Mouse (Mus musculus): ENCODE data around the gene 5730596B20Rik.

5730596B20Rik gene

DNA sequence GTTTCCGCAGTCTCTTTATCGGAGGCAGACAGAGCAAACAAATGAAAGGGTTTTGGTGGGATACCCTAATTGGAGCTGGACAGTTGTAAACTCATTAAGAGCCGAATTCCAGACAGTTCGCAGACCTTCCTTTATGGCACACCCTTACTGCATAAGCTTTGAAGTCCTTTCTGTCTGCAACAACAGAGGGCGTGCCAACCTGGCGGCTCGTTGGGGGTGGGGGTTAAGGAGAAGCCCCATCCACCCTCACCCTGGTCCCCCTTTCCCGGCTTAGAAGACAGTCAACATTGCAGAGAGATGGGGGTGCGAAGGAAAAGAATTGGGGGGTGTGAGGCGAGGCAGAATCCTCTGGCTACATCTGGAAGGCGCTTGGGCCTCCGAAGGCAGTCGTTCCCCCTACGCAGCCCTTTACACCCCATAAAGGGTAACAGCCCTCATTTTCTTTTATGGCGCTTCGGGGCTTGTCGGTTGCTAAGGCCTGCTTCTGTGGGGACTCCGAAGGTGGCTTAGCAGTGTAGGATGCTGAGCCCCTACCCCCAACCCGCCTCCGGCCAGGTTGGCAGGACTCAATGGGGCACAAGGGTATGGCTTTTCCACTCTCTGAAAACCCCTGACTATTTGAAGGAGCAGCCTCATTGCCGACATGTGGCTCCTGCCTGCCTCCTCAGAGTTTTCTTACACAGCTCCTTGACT lies 44.8 kb downstream of the 5730596B20Rik start:
- in situ Hi-C loops (cut with MboI, MseI), result loop anchor here (5.0 to 10.0 kb wide), 8 partner anchors 377 to 1047 kb away; no protein-coding TSS in a partner anchor

DNA sequence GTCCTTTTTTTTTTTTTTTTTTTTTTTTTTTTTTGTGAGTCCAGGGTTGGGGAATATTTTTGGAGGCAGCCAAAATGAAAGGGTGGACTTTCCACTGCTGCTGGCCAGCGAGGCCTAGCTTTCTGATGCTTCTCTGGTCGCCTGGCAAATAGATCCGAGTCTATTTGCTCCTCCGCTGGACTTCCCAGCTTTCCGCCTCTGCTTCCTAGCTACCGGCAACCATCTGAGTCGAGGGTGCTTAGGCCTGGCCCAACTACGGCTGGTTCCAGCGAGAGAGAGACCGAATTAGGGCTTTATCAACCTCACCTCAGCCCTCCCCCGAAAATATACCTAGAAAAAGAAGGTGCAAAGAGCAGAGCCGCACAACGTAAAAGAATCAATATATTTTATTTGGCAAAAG lies 45.4 kb downstream of the 5730596B20Rik start:
- in situ Hi-C loops (cut with MboI, MseI), result loop anchor here (5.0 to 10.0 kb wide), 8 partner anchors 378 to 1048 kb away; no protein-coding TSS in a partner anchor

DNA sequence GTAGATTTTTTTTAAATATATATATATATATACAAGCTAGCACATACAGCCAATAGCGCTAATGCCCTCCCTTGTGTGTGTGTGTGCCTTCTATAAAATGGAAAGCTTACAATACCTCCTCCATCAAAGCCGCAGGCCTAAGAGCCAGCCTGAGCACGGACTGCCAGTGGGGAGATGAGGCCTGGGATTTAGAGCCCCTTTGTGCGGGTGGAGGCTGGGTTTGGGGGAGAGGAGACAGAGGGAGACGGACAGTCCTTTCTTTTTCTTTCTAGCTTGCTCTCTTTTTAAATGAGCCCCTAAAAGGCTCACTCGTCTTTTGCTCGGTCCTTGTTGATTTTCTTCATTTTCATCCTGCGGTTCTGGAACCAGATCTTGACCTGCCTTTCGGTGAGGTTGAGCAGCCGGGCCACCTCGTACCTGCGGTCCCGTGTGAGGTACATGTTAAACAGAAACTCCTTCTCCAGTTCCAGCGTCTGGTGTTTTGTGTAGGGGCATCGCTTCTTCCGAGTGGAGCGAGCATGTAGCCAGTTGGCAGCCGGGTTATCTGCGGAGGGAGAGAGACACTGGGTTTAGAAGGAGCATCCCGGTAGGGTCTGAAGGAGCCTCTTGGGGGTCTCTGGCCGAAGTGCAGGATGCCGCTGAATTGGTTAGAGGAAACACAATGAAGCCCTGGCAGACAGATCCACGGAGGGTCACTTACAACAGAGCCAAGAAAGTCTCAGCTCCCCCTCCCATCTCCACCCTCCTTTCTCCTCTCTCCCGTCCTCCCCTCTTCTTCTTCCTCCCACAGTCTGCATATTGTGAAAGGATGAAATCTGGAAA lies 46.9 kb downstream of the 5730596B20Rik start:
- in situ Hi-C loops (cut with MboI, MseI), result loop anchor here (5.0 to 10.0 kb wide), 8 partner anchors 379 to 1049 kb away; no protein-coding TSS in a partner anchor

DNA sequence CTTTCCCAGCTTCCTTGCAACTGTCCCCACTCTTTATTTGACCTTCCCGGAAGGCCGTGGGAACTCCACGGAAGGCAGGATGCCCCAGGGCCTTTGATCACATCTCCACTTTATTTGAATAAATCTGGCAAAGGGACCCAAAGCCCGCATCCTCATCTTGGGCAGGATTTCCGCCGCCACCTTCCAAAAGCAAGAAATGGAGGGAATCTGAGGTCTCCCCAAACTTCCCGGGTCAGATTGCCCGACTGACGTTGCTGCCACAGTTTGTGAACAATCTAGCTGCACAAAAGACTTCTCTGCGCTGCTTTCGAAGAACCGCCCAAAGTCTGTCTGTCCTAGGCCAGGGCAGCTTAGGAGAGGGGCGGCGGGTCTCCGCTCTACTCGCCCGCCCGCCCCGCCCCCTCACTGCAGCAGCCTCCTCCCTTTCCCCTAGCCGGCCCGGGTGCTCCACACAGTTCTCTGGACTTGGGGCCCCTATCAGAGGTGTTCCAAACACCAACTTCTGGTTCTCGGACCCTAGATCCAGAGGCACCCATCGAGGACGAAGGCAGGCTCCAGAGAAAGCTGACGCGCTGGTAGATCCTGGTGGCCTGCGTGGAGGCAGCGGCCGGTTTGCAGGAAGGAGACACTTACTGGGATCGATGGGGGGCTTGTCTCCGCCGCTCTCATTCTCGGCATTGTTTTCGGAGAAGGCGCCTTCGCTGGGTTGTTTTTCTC lies 47.8 kb downstream of the 5730596B20Rik start:
- in situ Hi-C loops (cut with MboI, MseI), result loop anchor here (5.0 to 10.0 kb wide), 8 partner anchors 380 to 1050 kb away; no protein-coding TSS in a partner anchor

DNA sequence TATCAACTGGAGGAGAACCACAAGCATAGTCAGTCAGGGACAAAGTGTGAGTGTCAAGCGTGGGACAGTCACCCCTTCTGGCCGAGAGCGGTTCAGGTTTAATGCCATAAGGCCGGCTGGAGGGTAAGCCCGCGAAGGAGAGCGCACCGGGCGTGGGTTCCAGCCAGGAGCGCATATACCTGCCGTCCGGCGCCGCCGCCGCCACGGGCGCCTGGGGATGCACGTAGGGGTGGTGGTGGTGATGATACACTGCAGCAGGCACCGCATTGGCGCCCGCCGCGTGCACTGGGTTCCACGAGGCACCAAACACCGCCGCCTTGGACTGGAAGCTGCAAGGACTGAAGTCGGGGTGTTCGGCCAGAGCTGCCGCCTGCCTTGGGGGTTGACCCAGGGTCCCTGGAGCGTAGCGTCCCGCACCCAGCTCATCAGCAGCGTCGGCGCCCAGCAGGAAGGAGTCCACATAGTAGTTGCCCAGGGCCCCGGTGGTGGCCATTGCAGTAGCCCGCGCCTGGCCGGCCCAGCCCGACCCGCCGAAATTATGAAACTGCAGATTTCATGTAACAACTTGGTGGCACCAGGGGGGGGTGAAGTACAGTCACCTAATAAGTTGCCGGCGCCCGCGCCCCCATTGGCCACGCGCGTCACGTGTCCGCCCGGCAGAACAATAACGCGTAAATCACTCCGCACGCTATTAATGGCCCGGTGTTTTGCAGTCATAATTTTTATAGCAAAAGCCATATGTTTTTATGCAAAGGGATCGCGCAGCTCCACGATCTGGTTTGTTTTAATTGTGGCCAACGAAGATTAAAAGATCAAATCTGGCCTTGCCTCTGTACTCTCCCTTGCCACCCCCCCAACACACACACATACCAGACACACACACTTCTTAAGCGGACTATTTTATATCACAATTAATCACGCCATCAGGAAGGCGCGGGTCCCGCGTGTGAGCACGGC lies 48.6 kb downstream of the 5730596B20Rik start:
- in situ Hi-C loops (cut with MboI, MseI), result loop anchor here (10.0 kb wide), 6 partner anchors 381 to 1051 kb away; no protein-coding TSS in a partner anchor

DNA sequence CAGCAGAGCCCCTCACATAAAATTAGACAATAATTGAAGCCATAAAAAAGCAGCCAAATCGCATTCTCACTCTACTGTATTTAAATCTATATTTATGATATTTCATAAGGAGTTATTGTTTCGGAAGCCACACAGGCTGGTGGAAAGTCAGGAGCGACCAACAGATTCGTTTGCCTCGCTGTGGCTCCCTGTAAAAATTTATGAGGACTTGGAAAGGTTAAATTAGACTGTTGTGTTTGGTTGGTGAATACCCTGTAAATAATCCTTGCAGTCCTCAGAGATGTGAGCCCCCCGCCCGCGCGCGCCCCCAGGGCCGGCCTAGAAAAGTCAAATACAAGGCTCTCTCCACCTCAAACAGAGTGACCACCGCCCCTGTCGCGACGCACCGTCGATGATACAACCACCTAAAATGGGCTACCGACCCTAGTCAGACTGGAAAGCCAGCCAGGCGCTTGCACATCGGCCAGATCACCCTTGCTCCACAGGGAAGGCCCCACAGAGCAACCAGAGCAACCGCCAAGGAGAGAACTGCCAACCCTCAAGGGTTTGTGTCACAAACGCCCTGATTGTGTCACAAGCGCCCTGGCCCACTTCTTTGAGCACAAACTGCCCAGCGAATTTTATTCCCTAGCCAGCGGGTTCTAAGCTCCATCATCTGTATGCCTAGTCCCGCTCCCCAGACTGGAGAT lies 49.4 kb downstream of the 5730596B20Rik start:
- in situ Hi-C loops (cut with MboI, MseI), result loop anchor here (10.0 kb wide), 6 partner anchors 382 to 1052 kb away; no protein-coding TSS in a partner anchor

DNA sequence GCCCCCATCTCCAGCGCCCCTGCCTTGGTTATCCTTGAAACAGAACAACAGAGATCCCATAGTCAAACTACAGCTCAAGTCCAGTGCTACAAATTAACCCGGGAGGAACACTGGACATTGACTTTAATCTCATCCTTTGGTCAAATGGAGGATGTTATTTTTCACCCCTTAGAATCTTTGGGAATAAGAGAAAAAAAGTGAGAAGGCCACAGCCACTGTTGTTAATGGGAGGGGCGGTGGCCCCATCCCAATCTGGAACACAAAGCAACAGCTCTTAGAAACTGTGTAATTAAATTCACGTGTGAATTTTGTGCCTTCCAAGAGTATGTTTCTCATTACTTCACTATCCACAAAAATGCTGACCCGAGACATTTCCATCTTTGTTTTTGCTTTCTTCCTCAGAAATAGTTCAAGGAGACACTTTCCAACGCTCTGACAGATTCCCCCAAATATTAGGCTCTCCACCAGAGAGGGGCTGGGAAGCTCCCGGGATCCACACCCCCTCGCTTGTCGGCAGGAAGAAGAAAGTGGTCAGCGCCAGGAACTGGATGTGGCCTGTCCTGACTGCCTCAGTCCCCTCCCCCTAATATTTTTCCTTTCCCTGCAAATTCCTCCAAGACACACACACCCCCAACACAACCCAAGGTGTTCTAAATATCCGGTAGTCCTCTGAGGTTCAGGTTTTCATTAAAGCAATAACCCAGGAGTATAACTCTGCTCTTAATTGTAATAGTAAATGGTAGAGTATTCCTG lies 50.3 kb downstream of the 5730596B20Rik start:
- in situ Hi-C loops (cut with MboI, MseI), result loop anchor here (10.0 kb wide), 6 partner anchors 383 to 1053 kb away; no protein-coding TSS in a partner anchor

DNA sequence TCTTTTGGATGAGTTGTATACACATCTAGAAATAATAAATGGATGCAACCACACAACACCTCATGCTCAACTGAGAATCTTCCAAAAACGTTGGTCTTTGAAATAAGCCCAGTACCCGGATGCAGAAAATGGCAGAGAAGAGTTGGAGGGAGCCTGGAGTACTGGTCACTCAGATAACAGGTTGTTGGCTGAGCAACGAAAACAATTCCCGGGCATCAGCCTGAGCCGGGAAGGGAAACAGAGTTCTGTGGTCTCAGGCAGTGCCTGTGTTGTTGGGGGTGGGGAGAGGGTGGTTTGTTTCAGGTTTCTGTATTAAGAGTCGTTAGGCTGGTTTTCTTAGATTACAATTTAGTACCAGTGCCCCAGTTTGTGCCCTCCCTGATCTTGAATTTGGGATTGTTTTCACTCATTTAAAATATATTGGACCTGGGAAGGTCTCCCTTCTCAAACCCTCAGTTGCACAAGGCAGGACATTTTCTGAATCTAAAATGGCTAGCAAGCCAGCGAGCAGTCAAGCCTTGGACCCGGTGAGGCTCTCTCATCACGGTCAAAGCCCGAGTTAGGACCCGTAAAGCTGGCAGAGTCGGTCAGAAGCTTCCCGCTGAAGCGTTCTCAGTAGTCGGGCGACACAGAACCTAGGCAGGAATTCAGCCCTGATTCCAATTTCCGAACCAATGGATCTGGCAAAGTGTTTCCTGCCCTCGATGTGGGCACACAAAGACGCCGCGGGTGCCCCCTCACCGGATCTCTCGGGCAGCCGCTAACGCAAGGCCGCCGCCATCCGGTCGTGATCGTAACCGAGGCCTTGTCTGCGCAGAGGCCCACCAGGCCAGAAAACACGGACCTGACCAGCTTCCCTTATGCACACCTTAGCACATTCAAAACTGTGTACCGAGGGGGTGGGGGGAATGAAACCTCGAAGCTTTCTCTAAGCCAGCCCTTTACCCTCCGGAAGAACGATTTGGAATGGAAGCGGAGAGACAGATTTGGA lies 51.5 kb downstream of the 5730596B20Rik start:
- in situ Hi-C loops (cut with MboI, MseI), result loop anchor here (10.0 kb wide), 6 partner anchors 384 to 1054 kb away; no protein-coding TSS in a partner anchor

DNA sequence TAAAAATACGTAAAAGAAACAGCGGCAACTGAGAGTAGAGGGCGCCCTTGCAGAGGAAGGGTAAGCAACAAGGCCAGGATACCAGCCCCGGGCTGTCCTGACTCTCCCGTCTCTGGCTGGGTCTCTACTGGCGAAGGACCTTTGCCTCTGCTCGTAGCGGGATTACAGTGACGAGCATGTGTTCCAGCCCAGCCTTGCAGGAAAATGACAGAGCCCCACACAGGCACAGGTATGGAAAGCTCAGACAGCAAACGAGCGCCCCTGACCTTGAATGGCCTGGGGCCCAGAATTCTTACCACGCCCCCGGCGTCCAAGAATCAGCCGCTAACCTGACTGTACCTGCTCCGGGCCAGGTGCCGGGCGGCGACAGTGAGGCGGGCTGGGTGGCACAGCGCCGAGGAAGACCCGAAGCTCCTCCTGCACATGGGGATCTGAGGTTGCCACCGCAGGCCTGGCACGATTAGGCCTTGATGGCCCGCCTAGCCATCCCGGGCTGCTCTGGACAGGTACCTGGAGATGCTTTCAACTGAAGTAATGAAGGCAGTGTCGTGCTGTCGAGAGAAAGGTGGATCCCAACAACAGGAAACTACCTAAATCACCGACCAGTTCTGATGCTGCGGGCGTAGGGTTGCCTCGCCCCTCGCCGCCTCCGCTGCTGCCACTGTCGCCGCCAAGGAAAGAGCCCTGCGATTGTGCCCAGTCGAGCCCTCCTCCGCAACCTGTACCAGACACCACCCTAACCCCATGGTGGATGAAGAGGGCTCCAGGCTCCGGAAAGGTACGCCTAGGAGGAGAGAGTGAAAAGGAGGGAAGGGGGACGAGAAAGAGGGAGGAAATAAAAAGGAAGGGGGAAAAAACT lies 52.5 kb downstream of the 5730596B20Rik start:
- in situ Hi-C loops (cut with MboI, MseI), result loop anchor here (10.0 kb wide), 6 partner anchors 385 to 1055 kb away; no protein-coding TSS in a partner anchor
